Mouse (Mus musculus) spleen, adult 2 months (tissue): ENCODE data around the gene Asic2. TPM values are rescaled to one million over a fixed set of nuclear protein-coding genes. Genes with fewer than 3 reads are reported as not detected.
"Not testable (repeated sequence)": the region's sequence is repeated elsewhere in the genome, so short reads cannot be mapped to it uniquely, and the experiment has no call there.

Source experiments
- DNase-seq, 2 experiments: peaks; one replicate each; pipeline versions ENCODE4 v3.0.0 to v3.0.0-alpha.2; 2012 to 2021; ENCODE audit warnings: low spot score in 2 of 2, low read depth in 1 of 2
- H3K27ac ChIP-seq: fragments of 200-500 bp; 2 replicates; pipeline ENCODE4 v1.5.1; 2012; ENCODE audit warnings: low read length, inconsistent platforms; ENCODE audit not compliant: insufficient read depth
- H3K27me3 ChIP-seq: fragments of 200-500 bp; 2 replicates; pipeline ENCODE4 v1.6.1; 2012; ENCODE audit warnings: mild to moderate bottlenecking, moderate library complexity, low read length, inconsistent platforms; ENCODE audit not compliant: control insufficient read depth, insufficient read depth
- H3K36me3 ChIP-seq: fragments of 200-500 bp; 2 replicates; pipeline ENCODE4 v1.6.1; 2012; ENCODE audit warnings: mild to moderate bottlenecking, low read length, inconsistent platforms; ENCODE audit not compliant: control insufficient read depth, insufficient read depth
- H3K4me1 ChIP-seq: fragments of 200-500 bp; 2 replicates; pipeline ENCODE4 v1.6.1; 2011; ENCODE audit warnings: inconsistent platforms; ENCODE audit not compliant: control insufficient read depth, insufficient read depth, insufficient read length
- H3K4me3 ChIP-seq: fragments of 200-500 bp; 2 replicates; pipeline ENCODE4 v1.5.1; 2011; ENCODE audit warnings: mild to moderate bottlenecking, inconsistent platforms; ENCODE audit not compliant: insufficient read depth, insufficient read length; ENCODE audit errors: extremely low read depth
- CTCF ChIP-seq: fragments of 200-500 bp; IDR thresholded peaks from 2 replicates; pipeline ENCODE4 v1.5.1; 2011; ENCODE audit warnings: mild to moderate bottlenecking, inconsistent platforms; ENCODE audit not compliant: insufficient read depth, insufficient read length, insufficient replicate concordance; ENCODE audit errors: extremely low read depth
- POLR2A ChIP-seq: fragments of 200-500 bp; IDR thresholded peaks from 2 replicates; pipeline ENCODE4 v1.6.1; 2011; ENCODE audit warnings: low read depth, low read length, inconsistent platforms
- whole genome bisulfite sequencing: fragments of 180-500 bp; shearing (Covaris S2); methylation state at CpG from one replicate; pipeline ENCODE4 v1.1.7; 2018; 5-methylcytosine and 5-hydroxymethylcytosine counted together
- polyA plus RNA-seq: library from polyadenylated mRNA; depleted of rRNA; stranded (reverse); fragments of >200 nt; gene quantifications from 2 replicates; pipeline ENCODE4 v1.2.3, GENCODE M21; 2012

The Asic2 gene
- polyA plus RNA-seq, 1 experiment = 0.46 TPM

DNA sequence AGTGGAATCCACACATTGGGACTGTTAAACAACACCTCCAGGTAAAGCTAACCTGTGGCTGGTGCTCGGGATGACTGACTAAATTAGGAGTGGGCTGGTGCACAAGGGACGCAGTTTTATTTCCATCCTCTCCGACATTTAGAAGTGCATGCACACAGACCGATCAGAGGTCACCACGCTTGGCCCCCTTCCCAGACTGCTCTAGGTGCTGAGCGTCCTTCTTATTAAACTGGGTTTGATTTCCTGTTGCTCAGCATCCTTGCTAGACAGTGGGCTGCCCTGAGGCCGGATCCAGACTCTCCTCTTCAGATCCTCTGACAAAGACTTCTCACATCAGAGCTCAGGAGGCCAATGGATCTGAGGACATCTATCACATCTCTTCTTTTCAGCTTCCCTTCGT, 596.7 kb downstream of the Asic2 start:
- no peak overlapping the region for H3K4me3 ChIP-seq
- DNase-seq = no peak
- 61% methylated on average over 8 of the region's 8 CpGs for WGBS
- H3K27ac ChIP-seq = no peak overlapping the region
- H3K27me3 ChIP-seq = no peaks in the 10 kb centered on the region
- H3K36me3 ChIP-seq = no peaks in the 10 kb centered on the region
- H3K4me1 ChIP-seq = no peaks in the 10 kb centered on the region
- no peak for TF ChIP-seq POLR2A
- TF ChIP-seq CTCF = no peak

DNA sequence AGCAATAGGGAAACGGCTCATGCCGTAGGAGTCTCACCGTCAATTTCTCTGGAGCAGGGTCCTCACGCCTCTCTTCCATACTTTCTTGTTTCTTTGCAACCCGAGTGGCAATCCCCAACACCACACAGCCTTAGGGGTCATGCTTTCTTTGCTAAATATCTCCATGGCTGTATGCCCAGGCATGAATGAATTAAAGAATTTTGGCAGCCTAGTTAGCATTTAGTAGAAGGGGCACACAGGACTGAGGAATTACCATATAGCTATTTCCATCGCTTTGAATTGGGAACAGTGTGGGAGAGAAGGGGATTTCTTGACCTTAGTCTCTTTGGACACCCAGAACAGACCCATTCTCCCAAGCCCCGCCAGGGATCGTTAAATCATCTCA, 597.8 kb downstream of the Asic2 start:
- WGBS = 68% methylated on average over 8 of the region's 8 CpGs
- H3K27me3 ChIP-seq = no peaks in the 10 kb centered on the region
- DNase-seq = no peak
- H3K27ac ChIP-seq = no peak overlapping the region
- no peaks in the 10 kb centered on the region for H3K4me1 ChIP-seq
- no peak overlapping the region for H3K4me3 ChIP-seq
- TF ChIP-seq CTCF (no peak), POLR2A (no peak)
- H3K36me3 ChIP-seq = no peaks in the 10 kb centered on the region

DNA sequence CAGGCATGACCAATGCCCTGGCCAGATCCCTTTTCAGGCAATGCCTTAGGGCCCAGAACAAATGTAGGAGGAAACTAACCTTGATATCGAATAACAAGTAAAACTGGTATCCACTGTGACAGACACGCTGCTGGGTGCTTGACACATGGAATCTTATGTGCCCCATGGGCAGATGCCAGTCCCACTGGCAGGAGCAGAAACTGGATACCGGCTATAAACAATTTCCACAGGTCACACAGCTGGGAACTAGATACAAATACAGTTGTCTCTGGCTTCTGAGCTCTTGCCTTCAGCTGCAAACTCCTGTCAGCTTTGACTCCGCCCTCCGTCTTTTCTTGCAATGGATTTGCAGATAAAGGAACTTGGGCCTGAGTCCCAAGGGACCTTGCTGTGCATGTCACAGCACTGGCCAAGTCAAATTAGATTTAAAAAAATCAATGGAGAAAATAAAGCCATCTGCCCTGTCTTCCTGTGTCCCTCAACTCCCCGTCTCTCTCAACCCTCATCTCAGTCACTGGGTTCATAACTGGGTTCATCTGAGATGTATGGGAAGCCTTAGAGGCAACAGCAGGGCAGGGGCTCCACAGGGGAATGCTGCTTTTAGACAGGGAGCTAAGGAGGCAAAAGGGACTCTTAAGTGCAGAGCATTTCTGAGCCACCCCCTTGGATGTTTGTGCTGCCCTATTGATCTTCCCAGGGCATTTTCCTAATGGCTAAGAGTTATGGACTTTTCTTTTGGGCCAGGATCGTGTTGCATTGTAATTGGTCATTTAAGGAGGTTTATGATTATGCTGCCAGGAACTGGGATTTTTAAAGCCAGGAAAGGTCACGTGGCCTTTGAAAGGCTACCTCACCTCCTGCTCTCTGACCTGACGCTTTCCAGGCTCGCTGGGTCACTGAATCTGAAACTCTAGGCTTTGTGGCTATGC, 598.5 kb downstream of the Asic2 start:
- Histone ChIP-seq H3K4me1 (no peaks in the 10 kb centered on the region), H3K4me3 (no peak overlapping the region), H3K27me3 (no peaks in the 10 kb centered on the region), H3K27ac (no peak overlapping the region), H3K36me3 (no peaks in the 10 kb centered on the region)
- WGBS = 67% methylated on average over 10 of the region's 10 CpGs
- DNase-seq = no peak
- TF ChIP-seq POLR2A (no peak), CTCF (no peak)

DNA sequence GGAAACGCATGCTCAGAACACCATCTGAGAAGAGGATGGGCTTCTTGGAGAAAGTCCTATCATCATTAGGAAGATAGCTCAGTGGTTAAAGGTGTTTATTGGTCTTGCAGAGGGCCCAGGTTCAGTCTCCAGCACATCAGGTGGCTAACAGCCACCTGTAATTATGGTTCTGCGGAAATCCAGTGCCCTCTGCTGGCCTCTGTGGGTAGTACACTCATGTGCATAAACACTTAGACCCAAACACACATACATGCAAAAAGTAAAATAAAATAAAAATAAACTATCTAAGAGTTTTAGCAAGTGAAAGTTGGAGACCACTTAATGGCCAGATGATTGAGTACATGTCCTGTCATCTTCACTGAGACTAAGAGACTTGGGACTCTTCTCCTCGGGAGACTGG, 603.8 kb downstream of the Asic2 start:
- WGBS = 90% methylated on average over 3 of the region's 3 CpGs
- no peak overlapping the region for H3K27ac ChIP-seq
- no peaks in the 10 kb centered on the region for H3K4me1 ChIP-seq
- DNase-seq = no peak
- H3K27me3 ChIP-seq = no peaks in the 10 kb centered on the region
- no peaks in the 10 kb centered on the region for H3K36me3 ChIP-seq
- H3K4me3 ChIP-seq = no peak overlapping the region
- no peak for TF ChIP-seq CTCF
- TF ChIP-seq POLR2A = no peak

DNA sequence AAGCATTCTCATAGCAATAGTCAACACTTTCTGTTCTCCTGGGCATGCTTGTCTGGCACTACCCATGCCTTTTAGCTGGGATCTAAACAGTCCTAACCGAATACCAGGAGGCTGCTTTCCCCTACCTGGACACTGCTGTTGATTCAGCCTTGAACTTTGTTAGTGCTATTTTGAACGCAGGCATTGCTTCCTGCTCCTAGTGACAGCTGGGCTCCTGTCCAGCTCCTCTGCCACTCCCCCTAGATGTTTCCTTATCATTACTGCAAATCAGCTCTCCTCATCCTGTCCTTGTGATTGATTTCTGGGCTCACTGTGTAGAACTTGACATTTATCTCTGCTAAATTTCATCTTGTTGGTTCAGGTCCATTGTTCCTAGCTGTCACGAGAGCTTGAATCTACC, 605.8 kb downstream of the Asic2 start:
- no peaks in the 10 kb centered on the region for H3K27me3 ChIP-seq
- H3K27ac ChIP-seq = no peak overlapping the region
- TF ChIP-seq POLR2A (no peak), CTCF (no peak)
- H3K4me1 ChIP-seq = no peaks in the 10 kb centered on the region
- WGBS = 34% methylated on average over 3 of the region's 3 CpGs
- H3K4me3 ChIP-seq = no peak overlapping the region
- no peaks in the 10 kb centered on the region for H3K36me3 ChIP-seq
- DNase-seq = no peak

DNA sequence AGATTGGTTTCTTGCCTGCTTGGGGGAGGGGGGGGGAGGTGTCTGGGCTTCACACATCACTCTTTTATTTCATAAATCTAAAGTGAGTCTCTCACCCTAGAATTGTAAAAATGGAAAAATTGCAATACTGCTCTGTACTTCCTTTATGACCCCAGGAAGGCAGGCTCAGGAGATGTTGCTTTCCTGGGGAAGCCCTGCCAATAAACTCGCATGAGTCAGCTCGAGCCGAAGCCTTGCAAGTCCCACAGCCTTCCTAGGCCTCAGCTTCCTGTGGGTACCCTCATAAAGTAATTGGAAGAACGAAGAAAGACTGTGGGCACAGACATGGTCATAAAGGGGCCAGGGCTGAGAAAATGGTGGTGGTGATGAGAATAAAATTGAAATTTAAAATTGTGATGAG, 607.2 kb downstream of the Asic2 start:
- DNase-seq = no peak
- H3K4me3 ChIP-seq = no peak overlapping the region
- H3K27me3 ChIP-seq = no peaks in the 10 kb centered on the region
- 16% methylated on average over 4 of the region's 4 CpGs for WGBS
- no peak for TF ChIP-seq CTCF
- TF ChIP-seq POLR2A = no peak
- no peak overlapping the region for H3K27ac ChIP-seq
- no peaks in the 10 kb centered on the region for H3K4me1 ChIP-seq
- H3K36me3 ChIP-seq = no peaks in the 10 kb centered on the region

DNA sequence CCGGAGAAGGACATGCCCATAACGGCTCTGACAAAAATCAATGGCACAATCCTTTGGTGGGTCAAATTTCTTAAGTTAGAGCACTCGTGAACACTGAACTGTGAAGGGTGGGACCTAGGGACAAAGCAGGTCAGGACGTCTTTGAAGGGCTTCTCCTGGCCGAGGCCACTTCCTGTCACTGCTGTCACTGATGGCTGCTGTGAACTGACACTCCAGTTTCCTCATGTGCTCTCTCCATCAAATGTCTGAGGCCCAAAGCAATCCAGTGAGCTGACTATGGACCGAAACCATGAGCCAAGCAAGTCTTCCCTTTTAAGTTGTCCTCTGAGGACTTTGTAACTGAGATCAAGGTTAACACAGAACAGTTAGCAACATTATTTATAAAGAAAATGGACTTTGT, 617.8 kb downstream of the Asic2 start:
- not testable (repeated sequence) for H3K27ac ChIP-seq, H3K4me3 ChIP-seq, H3K36me3 ChIP-seq, H3K4me1 ChIP-seq, DNase-seq, H3K27me3 ChIP-seq
- WGBS = 55% methylated on average over 6 of the region's 6 CpGs
